Mouse (Mus musculus): ENCODE results near the gene Il4i1. TPM values are rescaled to one million over a fixed set of nuclear protein-coding genes. Genes with fewer than 3 reads are reported as not detected.

The Il4i1 gene
- polyA plus RNA-seq, 1 experiment, result not detected

GRCm38 (mm10) chr7:44856265-44856916 lies 40.2 kb downstream of the Il4i1 start:
- H3K4me3 ChIP-seq (ENCODE audit: insufficient read depth, low read depth, low read length), result no peak overlapping the region
- peak overlapping the region; percentile 59 for H3K27ac ChIP-seq (ENCODE audit: insufficient read depth, low read depth, low read length)
- no peak for TF ChIP-seq POLR2A (IDR thresholded peaks at IDR 0.05; ENCODE audit: insufficient read depth, low read depth, low read length)
- TF ChIP-seq CTCF (IDR thresholded peaks at IDR 0.05; ENCODE audit: insufficient read depth, low read depth, low read length), result no peak
- 68% methylated on average over 9 of the region's 9 CpGs for WGBS
- peaks cover 47% of the 10 kb centered on the region for H3K4me1 ChIP-seq (ENCODE audit: control insufficient read depth, insufficient read depth, low read length)

DNA sequence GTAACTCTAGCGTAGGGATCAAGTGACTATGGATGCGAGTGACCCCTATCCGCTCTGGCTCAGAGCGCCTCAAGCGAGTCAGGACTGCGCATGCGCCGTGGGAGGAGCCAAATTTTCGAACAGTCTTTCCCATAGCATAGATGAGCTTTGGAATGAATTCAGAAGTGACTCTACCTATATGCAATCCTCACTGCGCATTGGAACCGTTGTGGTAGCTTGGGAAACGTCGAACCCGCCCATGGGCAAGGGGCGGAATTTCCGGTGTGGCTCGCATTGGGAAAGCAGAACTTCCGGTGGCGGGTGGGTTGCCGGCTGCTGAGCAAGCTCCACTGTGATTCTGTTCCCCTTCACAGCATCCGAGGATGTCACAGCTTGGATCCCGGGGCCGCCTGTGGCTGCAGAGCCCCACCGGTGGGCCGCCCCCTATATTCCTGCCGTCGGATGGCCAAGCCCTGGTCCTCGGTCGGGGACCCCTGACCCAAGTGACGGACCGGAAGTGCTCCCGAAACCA lies 40.9 kb downstream of the Il4i1 start, which contains the start of gene Pnkp:
Gene Pnkp, plus strand, starts transcription at position 98 of the 511 bp plus-strand sequence.
- TF ChIP-seq CTCF (IDR thresholded peaks at IDR 0.05; ENCODE audit: insufficient read depth, low read depth, low read length) (no peak), POLR2A (IDR thresholded peaks at IDR 0.05; ENCODE audit: insufficient read depth, low read depth, low read length) (peak; percentile 54; the same call in 1 of the 2 replicates)
- Histone ChIP-seq H3K4me1 (ENCODE audit: control insufficient read depth, insufficient read depth, low read length) (peaks cover 44% of the 10 kb centered on the region), H3K4me3 (ENCODE audit: insufficient read depth, low read depth, low read length) (peak within 1 kb of the TSS; percentile 91), H3K27ac (ENCODE audit: insufficient read depth, low read depth, low read length) (peak within 1 kb of the TSS; percentile 59)
- under 1% methylated on average over 32 of the region's 32 CpGs for WGBS

- Histone ChIP-seq H3K27ac (ENCODE audit: insufficient read depth, low read depth, low read length) (no peak overlapping the region), H3K4me3 (ENCODE audit: insufficient read depth, low read depth, low read length) (peak overlapping the region; percentile 91), H3K4me1 (ENCODE audit: control insufficient read depth, insufficient read depth, low read length) (peaks cover 41% of the 10 kb centered on the region)
- 27% methylated on average over 8 of the region's 8 CpGs for WGBS
- TF ChIP-seq CTCF (IDR thresholded peaks at IDR 0.05; ENCODE audit: insufficient read depth, low read depth, low read length), result no peak
- TF ChIP-seq POLR2A (IDR thresholded peaks at IDR 0.05; ENCODE audit: insufficient read depth, low read depth, low read length), result no peak
Measured at GRCm38 (mm10) chr7:44857905-44858304, 41.7 kb downstream of the Il4i1 start.

- TF ChIP-seq CTCF (IDR thresholded peaks at IDR 0.05; ENCODE audit: insufficient read depth, low read depth, low read length), result no peak
- no peak for TF ChIP-seq POLR2A (IDR thresholded peaks at IDR 0.05; ENCODE audit: insufficient read depth, low read depth, low read length)
- Histone ChIP-seq H3K27ac (ENCODE audit: insufficient read depth, low read depth, low read length) (no peak overlapping the region), H3K4me1 (ENCODE audit: control insufficient read depth, insufficient read depth, low read length) (peaks cover 47% of the 10 kb centered on the region), H3K4me3 (ENCODE audit: insufficient read depth, low read depth, low read length) (no peak overlapping the region)
- 89% methylated on average over 11 of the region's 11 CpGs for WGBS
Measured at GRCm38 (mm10) chr7:44859896-44860295, 43.7 kb downstream of the Il4i1 start.

- Histone ChIP-seq H3K27ac (ENCODE audit: insufficient read depth, low read depth, low read length) (no peak overlapping the region), H3K4me3 (ENCODE audit: insufficient read depth, low read depth, low read length) (no peak overlapping the region), H3K4me1 (ENCODE audit: control insufficient read depth, insufficient read depth, low read length) (peaks cover 52% of the 10 kb centered on the region)
- WGBS, result 40% methylated on average over 22 of the region's 22 CpGs
- TF ChIP-seq CTCF (IDR thresholded peaks at IDR 0.05; ENCODE audit: insufficient read depth, low read depth, low read length) (peak; percentile 68), POLR2A (IDR thresholded peaks at IDR 0.05; ENCODE audit: insufficient read depth, low read depth, low read length) (no peak)
Measured at GRCm38 (mm10) chr7:44860576-44861428, 44.6 kb downstream of the Il4i1 start.

DNA sequence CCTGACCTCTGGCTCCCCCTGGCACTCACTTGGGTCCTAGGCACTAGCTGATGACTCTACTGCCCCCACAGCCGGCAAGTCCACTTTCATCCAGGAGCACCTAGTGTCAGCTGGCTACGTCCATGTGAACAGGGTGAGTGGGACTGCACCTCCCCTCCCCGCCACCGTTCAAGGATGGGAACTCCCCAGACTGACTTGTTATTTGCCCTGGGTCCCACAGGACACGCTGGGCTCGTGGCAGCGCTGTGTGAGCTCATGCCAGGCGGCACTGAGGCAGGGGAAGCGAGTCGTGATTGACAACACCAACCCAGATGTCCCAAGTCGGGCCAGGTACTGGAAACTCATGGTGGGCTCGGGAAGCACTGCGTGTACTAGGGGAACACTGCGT lies 45.2 kb downstream of the Il4i1 start:
- H3K27ac ChIP-seq (ENCODE audit: insufficient read depth, low read depth, low read length), result no peak overlapping the region
- TF ChIP-seq CTCF (IDR thresholded peaks at IDR 0.05; ENCODE audit: insufficient read depth, low read depth, low read length) (no peak), POLR2A (IDR thresholded peaks at IDR 0.05; ENCODE audit: insufficient read depth, low read depth, low read length) (no peak)
- 64% methylated on average over 14 of the region's 14 CpGs for WGBS
- H3K4me3 ChIP-seq (ENCODE audit: insufficient read depth, low read depth, low read length), result no peak overlapping the region
- peaks cover 57% of the 10 kb centered on the region for H3K4me1 ChIP-seq (ENCODE audit: control insufficient read depth, insufficient read depth, low read length)

GRCm38 (mm10) chr7:44862434-44862833 lies 46.2 kb downstream of the Il4i1 start:
- no peak overlapping the region for H3K4me3 ChIP-seq (ENCODE audit: insufficient read depth, low read depth, low read length)
- no peak overlapping the region for H3K27ac ChIP-seq (ENCODE audit: insufficient read depth, low read depth, low read length)
- H3K4me1 ChIP-seq (ENCODE audit: control insufficient read depth, insufficient read depth, low read length), result peaks cover 67% of the 10 kb centered on the region
- TF ChIP-seq POLR2A (IDR thresholded peaks at IDR 0.05; ENCODE audit: insufficient read depth, low read depth, low read length) (no peak), CTCF (IDR thresholded peaks at IDR 0.05; ENCODE audit: insufficient read depth, low read depth, low read length) (no peak)
- WGBS, result 43% methylated on average over 8 of the region's 8 CpGs

DNA sequence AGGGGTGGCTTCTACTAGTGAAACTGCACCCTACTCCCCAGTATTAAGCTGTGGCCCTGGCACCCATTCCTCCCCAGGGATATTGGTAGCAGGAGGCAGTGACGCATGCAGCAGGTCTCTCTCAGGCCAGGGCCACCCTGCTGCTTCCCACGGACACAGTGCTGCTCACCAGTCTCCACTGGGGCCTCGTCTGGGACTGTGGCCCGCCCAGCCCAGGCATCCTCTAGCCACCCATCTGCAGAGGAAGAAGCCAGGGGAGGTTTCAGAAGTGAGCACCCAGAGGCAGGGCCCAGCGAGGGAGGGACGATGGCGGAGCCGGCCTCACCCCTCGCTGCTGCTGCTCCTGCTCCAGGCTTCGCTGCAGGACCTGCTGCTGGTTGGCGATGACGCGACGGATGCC lies 47.0 kb downstream of the Il4i1 start:
- no peak for TF ChIP-seq CTCF (IDR thresholded peaks at IDR 0.05; ENCODE audit: insufficient read depth, low read depth, low read length)
- TF ChIP-seq POLR2A (IDR thresholded peaks at IDR 0.05; ENCODE audit: insufficient read depth, low read depth, low read length), result no peak
- no peak overlapping the region for H3K4me3 ChIP-seq (ENCODE audit: insufficient read depth, low read depth, low read length)
- H3K4me1 ChIP-seq (ENCODE audit: control insufficient read depth, insufficient read depth, low read length), result peaks cover 71% of the 10 kb centered on the region
- 84% methylated on average over 14 of the region's 14 CpGs for WGBS
- H3K27ac ChIP-seq (ENCODE audit: insufficient read depth, low read depth, low read length), result no peak overlapping the region

All from olfactory bulb, adult 2 months (tissue).